Mouse (Mus musculus) limb, embryonic 10.5 days (tissue): ENCODE measurements around the gene Zbtb46. TPM values are rescaled to one million over a fixed set of nuclear protein-coding genes. Genes with fewer than 3 reads are reported as not detected.
"Not testable (repeated sequence)": the region's sequence is repeated elsewhere in the genome, so short reads cannot be mapped to it uniquely, and the experiment has no call there.

ENCODE experiments used
- DNase-seq: peaks from one replicate; pipeline ENCODE4 v3.0.0-alpha.2; 2017; ENCODE audit warnings: low spot score
- H3K27ac ChIP-seq: fragments of 300-500 bp; sonication (generic); 2 replicates; pipeline ENCODE4 v1.5.1; 2016; ENCODE audit warnings: mild to moderate bottlenecking
- H3K27me3 ChIP-seq: fragments of 300-500 bp; sonication (generic); 2 replicates; pipeline ENCODE4 v1.6.1; 2016; ENCODE audit warnings: low read depth, mild to moderate bottlenecking; ENCODE audit not compliant: poor library complexity, severe bottlenecking
- H3K36me3 ChIP-seq: fragments of 300-500 bp; sonication (generic); 2 replicates; pipeline ENCODE4 v1.6.1; 2016; ENCODE audit warnings: mild to moderate bottlenecking, moderate library complexity
- H3K4me1 ChIP-seq: fragments of 300-500 bp; sonication (generic); 2 replicates; pipeline ENCODE4 v1.6.1; 2016
- H3K4me3 ChIP-seq: fragments of 300-500 bp; sonication (generic); 2 replicates; pipeline ENCODE4 v1.5.1; 2016; ENCODE audit warnings: mild to moderate bottlenecking, moderate library complexity
- H3K9me3 ChIP-seq: fragments of 300-500 bp; sonication (generic); replicated peaks from 2 replicates; pipeline ENCODE4 v1.6.1; 2016; ENCODE audit warnings: mild to moderate bottlenecking
- WGBS: fragments of 180-500 bp; shearing (Covaris S2); methylation state at CpG from one replicate; pipeline ENCODE4 v1.1.7; 2016; 5-methylcytosine and 5-hydroxymethylcytosine counted together
- polyA plus RNA-seq: library from polyadenylated mRNA; unstranded; fragments of >200 nt; fragmentation: Nextera tagmentation; extraction: Ambion mirVana; gene quantifications from 2 replicates; pipeline ENCODE4 v1.2.1, GENCODE M21; 2016

Zbtb46 gene
- 17.5 and 17.7 TPM in 2 replicates for polyA plus RNA-seq

DNA sequence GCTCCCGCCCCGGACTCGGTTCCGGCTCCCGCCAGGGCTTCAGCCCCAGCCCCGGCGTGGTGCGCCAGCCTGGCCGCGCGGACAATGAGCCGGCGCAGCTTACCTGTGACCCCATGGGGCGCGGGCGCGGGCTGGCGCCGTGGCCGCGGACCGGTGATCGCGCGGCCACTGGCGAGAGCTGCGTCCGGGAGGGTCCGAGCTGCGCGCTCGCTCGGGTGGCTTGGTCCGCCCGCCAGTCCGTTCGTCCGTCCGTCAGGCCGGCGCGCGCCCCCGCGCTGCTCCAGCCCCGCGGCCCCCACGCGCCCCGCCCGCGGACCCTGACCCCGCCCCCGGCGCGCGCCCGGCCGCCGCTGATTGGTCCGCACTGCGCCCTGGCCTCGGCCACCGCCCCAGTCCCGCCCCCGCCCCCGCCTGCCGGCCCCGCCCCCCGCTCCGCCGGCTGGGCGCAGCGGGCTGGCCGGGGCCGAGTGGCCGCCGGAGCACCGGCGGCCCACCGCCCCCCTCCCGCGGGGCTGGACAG lies at the start of gene Zbtb46:
TSS of gene Zbtb46 (minus strand) at position 274 of the 520 bp plus-strand sequence.
- peak within 1 kb of the TSS; percentile 98 for H3K4me3 ChIP-seq
- peaks cover 33% of the 10 kb centered on the region for H3K4me1 ChIP-seq
- H3K27me3 ChIP-seq: peaks cover 22% of the 10 kb centered on the region; the same call in 1 of the 2 replicates
- 2% methylated on average over 79 of the region's 83 CpGs for WGBS
- no peaks in the 10 kb centered on the region for H3K9me3 ChIP-seq
- H3K27ac ChIP-seq: peak within 1 kb of the TSS; percentile 90
- peak; percentile 94 for DNase-seq
- no peaks in the 10 kb centered on the region for H3K36me3 ChIP-seq

GRCm38 (mm10) chr2:181498644-181499043 lies 39.4 kb upstream of the Zbtb46 start:
- peaks cover 46% of the 10 kb centered on the region for H3K36me3 ChIP-seq
- H3K4me1 ChIP-seq: peaks cover 17% of the 10 kb centered on the region
- no peaks in the 10 kb centered on the region for H3K9me3 ChIP-seq
- DNase-seq: no peak
- H3K4me3 ChIP-seq: 0 out of 2 replicates have a peak overlapping the region, but pooled peaks have one; percentile 3
- 83% methylated on average over 4 of the region's 4 CpGs for WGBS
- H3K27me3 ChIP-seq: no peaks in the 10 kb centered on the region
- no peak overlapping the region for H3K27ac ChIP-seq

DNA sequence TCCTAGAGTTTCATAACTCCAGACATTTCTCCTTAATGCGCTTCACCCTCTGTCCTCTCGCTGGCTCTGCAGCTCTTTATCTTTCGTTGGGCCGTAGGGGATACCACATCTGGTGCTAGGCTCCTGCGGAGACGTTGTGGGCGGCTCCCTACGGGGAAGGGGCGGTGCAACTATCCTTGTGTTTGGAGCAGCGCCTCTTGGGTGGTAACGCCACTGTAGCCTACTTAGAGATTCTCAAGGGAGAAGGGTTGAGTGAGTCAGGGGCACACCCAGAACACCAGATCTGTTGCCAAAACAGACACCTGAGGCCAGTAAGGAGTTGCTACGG lies 38.3 kb upstream of the Zbtb46 start:
- H3K27ac ChIP-seq: peak overlapping the region; percentile 88
- DNase-seq: no peak
- no peaks in the 10 kb centered on the region for H3K27me3 ChIP-seq
- under 1% methylated on average over 12 of the region's 12 CpGs for WGBS
- peak overlapping the region; percentile 93 for H3K4me3 ChIP-seq
- no peaks in the 10 kb centered on the region for H3K9me3 ChIP-seq
- peaks cover 34% of the 10 kb centered on the region for H3K36me3 ChIP-seq
- H3K4me1 ChIP-seq: peaks cover 17% of the 10 kb centered on the region

GRCm38 (mm10) chr2:181496831-181497547 lies 37.8 kb upstream of the Zbtb46 start, which contains the start of gene Tpd52l2:
Tpd52l2 (plus strand) TSS chr2:181497142.
- H3K27ac ChIP-seq: peak within 1 kb of the TSS; percentile 88
- H3K27me3 ChIP-seq: no peaks in the 10 kb centered on the region
- H3K4me1 ChIP-seq: peaks cover 17% of the 10 kb centered on the region
- WGBS: under 1% methylated on average over 46 of the region's 46 CpGs
- peak within 1 kb of the TSS; percentile 93 for H3K4me3 ChIP-seq
- H3K36me3 ChIP-seq: peaks cover 29% of the 10 kb centered on the region
- H3K9me3 ChIP-seq: no peaks in the 10 kb centered on the region
- DNase-seq: peak; percentile 94

DNA sequence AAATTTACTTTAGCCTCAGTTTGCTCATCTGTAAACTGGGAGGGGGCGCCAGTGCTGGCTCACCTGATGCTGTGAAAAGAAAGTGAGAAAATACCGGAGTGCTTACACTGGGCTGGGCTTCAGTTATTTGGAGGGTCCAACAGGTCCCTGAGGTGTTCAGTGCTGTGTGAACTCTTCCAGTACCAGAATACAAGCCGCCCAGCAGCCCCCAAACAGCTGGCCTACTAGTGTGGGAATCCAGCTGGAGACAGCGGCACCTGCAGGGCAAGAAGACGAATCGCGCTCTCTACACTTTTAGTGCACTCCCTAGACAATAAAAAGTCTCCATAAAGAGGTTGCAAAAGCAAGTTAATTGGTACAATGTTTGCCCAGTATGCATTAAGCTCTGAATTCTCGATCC lies 37.1 kb upstream of the Zbtb46 start:
- peak overlapping the region; percentile 93 for H3K4me3 ChIP-seq
- 14% methylated on average over 8 of the region's 8 CpGs for WGBS
- H3K9me3 ChIP-seq: no peaks in the 10 kb centered on the region
- DNase-seq: peak; percentile 74
- peaks cover 22% of the 10 kb centered on the region for H3K36me3 ChIP-seq
- H3K4me1 ChIP-seq: peaks cover 17% of the 10 kb centered on the region
- H3K27me3 ChIP-seq: no peaks in the 10 kb centered on the region
- H3K27ac ChIP-seq: peak overlapping the region; percentile 88; the same call in 1 of the 2 replicates

GRCm38 (mm10) chr2:181495845-181496244 lies 36.6 kb upstream of the Zbtb46 start:
- Histone ChIP-seq H3K4me1 (peaks cover 17% of the 10 kb centered on the region), H3K36me3 (peaks cover 18% of the 10 kb centered on the region)
- H3K9me3 ChIP-seq, DNase-seq, H3K27ac ChIP-seq, H3K27me3 ChIP-seq, H3K4me3 ChIP-seq: not testable (repeated sequence)
- WGBS: 66% methylated on average over 8 of the region's 8 CpGs

DNA sequence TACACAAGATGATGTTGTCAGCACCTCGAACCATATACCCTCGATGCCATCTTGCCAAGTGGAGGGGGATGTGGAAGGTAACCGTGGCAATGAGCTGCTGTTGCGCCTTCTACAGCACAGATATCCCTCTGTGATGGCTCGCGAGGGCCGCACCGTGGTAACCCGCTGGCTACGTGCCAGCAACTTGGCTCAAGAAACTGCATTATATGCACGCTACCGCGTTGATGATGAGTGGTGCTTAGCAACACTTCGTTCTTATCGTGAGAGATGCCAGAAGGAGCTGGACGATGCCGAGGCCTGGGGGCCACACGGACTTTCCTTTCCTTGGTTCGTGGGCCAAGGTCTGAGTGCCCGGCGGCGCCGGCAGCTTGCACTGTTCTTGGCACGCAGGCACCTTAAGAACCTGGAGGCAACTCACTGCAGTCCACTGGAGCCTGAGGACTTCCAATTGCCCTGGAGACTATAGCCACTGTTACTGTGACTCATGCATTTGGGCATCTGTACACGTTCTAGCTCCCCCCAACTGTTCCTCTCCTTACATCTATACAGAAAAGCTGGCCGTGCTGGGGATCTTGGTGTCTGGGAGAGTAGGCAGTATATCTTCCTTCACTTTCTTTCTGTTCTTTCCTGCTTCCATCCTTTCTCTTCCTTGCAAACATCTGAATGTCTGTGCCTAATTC lies 35.2 kb upstream of the Zbtb46 start:
- Histone ChIP-seq H3K27ac (no peak overlapping the region), H3K9me3 (no peaks in the 10 kb centered on the region), H3K4me1 (peaks cover 17% of the 10 kb centered on the region), H3K4me3 (no peak overlapping the region), H3K36me3 (peaks cover 3% of the 10 kb centered on the region), H3K27me3 (no peaks in the 10 kb centered on the region)
- 84% methylated on average over 26 of the region's 26 CpGs for WGBS
- no peak for DNase-seq

- Histone ChIP-seq H3K9me3 (no peaks in the 10 kb centered on the region), H3K27me3 (no peaks in the 10 kb centered on the region), H3K4me1 (peaks cover 19% of the 10 kb centered on the region), H3K36me3 (no peaks in the 10 kb centered on the region), H3K27ac (no peak within 1 kb of the TSS), H3K4me3 (no peak within 1 kb of the TSS)
- 88% methylated on average over 31 of the region's 31 CpGs for WGBS
- no peak for DNase-seq
Observed at GRCm38 (mm10) chr2:181493156-181493927, 34.1 kb upstream of the Zbtb46 start, which contains the start of gene Abhd16b. Abhd16b (plus strand) TSS chr2:181493206.

- 63% methylated on average over 3 of the region's 3 CpGs for WGBS
- Histone ChIP-seq H3K27me3 (no peaks in the 10 kb centered on the region), H3K9me3 (no peaks in the 10 kb centered on the region), H3K27ac (no peak overlapping the region), H3K4me1 (peaks cover 21% of the 10 kb centered on the region), H3K36me3 (no peaks in the 10 kb centered on the region), H3K4me3 (no peak overlapping the region)
- no peak for DNase-seq
Observed at GRCm38 (mm10) chr2:181492206-181492605, 33.0 kb upstream of the Zbtb46 start.

DNA sequence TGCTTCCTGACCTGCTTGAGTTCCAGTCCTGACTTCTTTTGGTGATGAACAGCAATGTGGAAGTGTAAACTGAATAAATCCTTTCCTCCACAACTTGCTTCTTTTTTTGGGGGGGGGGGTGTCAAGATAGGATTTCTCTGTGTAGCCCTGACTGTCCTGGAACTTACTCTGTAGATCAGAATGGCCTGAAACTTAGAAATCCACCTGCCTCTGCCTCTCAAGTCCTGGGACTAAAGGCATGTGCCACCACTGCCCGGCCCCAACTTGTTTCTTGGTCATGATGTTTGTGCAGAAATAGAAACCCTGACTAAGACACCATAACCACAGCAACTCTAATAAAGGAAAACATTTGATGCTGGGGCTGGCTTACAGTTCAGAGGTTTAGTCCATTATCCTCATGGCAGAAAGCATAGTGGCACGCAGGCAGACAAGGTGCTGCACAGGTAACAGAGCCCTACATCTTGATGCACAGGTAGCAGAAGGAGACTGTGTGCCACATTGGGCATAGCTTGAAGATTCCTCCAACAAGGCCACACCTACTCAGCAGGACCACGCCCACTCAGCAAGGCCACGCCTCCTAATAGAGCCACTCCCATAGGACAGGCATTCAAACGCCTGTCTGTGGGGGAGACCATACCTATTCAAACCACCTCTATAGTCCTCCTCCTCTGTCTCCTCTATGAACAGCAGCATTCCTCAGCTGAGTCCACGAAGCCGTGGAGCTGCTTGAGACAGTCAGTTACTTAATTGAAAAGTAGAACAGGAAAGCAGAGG lies 32.4 kb upstream of the Zbtb46 start:
- no peak overlapping the region for H3K27ac ChIP-seq
- H3K9me3 ChIP-seq: no peaks in the 10 kb centered on the region
- H3K27me3 ChIP-seq: no peaks in the 10 kb centered on the region
- 30% methylated on average over 7 of the region's 7 CpGs for WGBS
- peaks cover 27% of the 10 kb centered on the region for H3K4me1 ChIP-seq
- H3K4me3 ChIP-seq: no peak overlapping the region
- DNase-seq: no peak
- H3K36me3 ChIP-seq: no peaks in the 10 kb centered on the region

DNA sequence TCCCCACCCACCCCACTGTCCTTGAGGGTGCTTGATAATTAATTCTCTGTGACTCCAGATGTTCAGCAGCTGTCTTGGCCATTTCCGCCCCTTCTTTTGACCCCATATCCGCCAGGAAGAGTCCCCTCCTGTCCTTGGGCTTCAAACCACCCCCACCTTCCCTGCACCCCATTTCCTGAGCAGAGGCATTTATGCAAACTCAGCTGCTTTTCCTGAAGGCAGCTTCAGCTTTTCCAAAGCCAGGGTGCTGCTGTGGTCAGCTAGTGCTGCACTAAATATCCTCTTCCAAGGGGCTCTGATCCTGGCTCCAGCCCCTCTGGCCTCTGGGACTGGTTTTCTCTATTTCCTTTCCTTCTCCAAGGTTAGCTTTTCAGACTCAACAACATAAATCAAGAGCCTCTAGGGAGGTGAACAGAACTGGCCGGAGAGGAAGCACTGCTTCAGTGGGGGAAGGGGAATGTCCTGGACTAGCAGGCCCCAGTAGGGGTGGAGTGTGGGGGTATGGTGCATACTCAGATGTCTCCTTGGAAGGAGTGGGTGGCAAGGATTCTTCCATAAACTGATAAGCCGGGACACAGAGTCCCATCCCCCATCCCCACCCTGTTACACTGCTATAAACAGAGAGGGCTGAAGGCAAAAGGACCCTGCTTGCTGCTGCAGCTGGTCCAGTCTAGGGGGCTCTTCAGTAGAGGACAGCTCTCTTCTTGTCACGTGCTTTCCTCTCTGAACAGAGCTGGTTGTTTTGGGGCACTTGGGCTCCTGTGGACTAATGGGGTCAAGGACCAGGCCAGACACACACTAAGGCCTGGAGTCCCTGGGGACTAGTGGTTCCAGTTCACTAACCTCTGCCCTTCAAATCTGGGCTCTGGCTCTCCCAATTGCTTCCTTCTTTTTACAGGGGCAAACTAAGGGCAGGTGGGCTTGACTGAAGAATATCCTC lies 28.4 kb upstream of the Zbtb46 start:
- Histone ChIP-seq H3K36me3 (no peaks in the 10 kb centered on the region), H3K27me3 (no peaks in the 10 kb centered on the region), H3K27ac (peak overlapping the region; percentile 85), H3K4me1 (peaks cover 45% of the 10 kb centered on the region), H3K4me3 (peak overlapping the region; percentile 18), H3K9me3 (no peaks in the 10 kb centered on the region)
- 9% methylated on average over 5 of the region's 5 CpGs for WGBS
- peak; percentile 62 for DNase-seq
